Mouse (Mus musculus) cerebellum, adult 9-10 months (tissue): Measurements from ENCODE around the gene Gpr161.
A peak's percentile ranks its signal among the peaks of the same experiment; 100 is the strongest.
"Not testable (repeated sequence)": the region's sequence is repeated elsewhere in the genome, so short reads cannot be mapped to it uniquely, and the experiment has no call there.

Source experiments
- DNase-seq: peaks from one replicate; pipeline ENCODE4 v3.0.0; 2022

Gene Gpr161

DNA sequence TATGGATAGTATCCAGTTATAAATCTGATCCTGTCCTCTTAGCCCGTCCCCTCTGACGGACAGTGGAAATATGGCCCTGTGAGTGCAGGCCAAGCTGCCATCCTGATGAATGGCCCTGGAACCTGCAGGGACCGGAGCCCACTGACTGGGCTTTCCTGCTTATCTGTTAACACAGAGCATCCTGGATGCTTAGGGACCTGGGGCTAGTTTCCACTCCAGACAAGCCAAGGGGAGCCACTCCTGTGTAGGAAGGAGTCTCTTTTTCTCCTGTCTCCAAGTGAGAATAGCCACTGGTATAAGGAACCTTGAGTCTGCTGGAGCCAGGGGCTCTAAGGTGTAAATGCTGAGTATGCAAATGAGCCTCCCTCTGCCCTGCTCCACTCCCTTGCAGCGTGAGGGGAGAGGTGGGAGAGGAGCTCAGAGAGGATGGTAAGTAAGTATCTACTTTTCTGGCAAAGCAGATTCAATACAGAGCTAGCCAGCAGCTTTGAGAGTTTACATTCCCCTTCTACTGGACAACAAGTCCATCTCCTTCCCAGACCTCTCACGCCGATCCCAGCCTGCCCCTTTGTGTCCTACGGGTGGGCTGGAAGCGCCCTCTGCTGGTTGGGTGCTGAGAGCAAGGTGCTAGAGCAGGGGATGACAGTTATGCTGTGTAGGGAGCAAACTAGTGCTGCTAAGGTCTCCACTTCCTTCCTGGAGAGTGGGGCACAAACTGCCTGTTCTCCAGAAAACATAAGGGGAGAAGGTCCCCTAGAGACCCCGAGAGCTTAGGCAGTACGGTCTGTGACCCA, 24.7 kb downstream of the Gpr161 start:
- peak; percentile 63 for DNase-seq

DNA sequence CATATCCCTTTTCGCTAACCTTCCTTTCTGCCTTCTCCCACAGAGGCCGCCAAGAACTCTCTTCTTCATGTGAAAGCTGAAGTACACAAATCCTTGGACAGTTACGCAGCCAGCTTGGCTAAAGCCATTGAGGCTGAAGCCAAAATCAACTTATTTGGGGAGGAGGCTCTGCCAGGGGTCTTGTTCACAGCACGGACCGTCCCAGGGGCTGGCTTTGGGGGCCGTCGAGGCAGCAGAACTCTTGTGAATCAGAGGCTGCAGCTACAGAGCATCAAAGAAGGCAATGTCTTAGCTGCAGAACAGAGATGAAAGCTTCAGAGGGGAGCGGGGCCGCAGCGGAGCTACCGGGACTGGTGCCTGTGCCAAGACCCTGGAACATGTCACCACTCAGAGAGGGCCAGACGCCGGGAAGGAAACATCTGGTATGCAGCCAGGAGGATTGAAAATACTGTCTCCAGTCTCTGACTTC, 25.8 kb downstream of the Gpr161 start:
- no peak for DNase-seq

DNA sequence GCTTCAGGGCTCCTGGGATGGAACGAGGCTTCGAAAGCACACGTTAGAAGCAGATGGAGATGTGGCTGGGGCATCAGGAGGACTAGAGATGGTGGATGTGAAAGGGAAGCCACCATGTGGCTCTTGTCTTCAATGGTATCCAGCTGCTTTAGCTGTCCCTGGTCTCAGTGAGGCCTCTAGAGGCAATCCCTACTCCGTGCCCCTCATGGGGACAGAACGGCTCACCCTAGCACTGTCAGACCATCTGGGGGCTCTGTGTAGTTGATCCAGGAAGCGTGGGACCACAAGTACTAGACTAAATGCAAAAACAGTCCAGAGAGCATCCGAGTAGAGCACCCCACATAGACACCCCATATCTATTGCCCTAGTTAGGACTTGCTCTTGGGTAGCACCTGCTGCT, 26.3 kb downstream of the Gpr161 start:
- DNase-seq, result no peak

DNA sequence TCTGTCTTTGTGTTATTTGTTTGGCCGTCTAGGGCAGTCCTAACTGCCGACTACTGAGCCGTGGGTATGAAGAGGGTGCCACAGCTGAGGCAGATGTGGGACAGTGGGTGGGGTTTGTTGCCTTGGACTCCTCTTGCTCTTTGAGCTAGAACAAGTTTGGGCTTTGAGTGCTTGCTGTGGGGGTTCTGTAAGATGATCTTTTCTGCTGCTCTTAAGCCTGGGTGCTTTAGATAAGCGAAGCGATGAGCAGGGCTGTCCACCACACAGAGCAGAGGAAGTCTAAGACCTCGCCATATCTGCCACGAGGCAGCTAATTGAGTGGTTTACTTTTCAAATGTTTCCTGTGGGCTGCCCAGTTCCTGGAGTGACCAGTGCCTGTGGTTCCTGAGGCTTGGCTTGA, 27.3 kb downstream of the Gpr161 start:
- DNase-seq, result no peak

DNA sequence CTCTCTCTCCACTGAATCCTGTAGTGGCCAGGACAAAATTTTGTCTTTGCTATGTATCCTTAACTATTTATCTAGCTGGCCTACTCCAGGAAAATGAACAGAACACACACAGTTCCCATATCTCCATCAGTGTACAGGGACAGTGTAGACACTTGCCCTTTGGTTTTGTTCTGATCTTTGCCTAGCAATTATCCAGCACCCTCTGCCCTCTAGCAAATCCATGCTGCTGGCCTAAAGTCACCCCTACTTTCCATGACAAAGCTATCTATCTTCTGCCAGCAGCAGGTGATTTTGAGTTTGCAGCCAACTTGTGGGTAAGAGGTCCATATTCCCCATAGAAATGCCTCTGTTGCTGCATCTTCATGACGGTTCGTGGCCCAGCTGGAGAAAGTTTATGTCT, 31.8 kb downstream of the Gpr161 start:
- DNase-seq, result no peak

DNA sequence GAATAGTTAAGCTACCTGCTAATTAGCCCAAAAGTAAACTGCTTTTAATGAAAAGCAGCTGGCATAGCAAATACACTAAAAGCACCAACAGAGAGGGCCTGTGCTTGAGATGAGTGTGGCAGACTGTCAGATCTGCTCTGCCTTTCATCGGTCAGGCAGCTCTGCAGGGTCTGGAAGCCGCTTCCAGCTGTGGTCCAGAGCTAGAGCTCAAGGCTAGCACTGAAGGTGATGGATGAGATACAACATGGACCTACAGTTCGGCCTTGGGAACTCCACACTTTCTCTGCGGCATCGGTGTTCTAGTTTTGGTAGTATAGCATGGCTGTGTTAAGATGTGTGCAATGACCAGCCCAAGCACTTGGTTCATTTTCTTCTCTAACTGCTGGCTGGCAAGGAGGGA, 32.2 kb downstream of the Gpr161 start:
- DNase-seq, result no peak

DNA sequence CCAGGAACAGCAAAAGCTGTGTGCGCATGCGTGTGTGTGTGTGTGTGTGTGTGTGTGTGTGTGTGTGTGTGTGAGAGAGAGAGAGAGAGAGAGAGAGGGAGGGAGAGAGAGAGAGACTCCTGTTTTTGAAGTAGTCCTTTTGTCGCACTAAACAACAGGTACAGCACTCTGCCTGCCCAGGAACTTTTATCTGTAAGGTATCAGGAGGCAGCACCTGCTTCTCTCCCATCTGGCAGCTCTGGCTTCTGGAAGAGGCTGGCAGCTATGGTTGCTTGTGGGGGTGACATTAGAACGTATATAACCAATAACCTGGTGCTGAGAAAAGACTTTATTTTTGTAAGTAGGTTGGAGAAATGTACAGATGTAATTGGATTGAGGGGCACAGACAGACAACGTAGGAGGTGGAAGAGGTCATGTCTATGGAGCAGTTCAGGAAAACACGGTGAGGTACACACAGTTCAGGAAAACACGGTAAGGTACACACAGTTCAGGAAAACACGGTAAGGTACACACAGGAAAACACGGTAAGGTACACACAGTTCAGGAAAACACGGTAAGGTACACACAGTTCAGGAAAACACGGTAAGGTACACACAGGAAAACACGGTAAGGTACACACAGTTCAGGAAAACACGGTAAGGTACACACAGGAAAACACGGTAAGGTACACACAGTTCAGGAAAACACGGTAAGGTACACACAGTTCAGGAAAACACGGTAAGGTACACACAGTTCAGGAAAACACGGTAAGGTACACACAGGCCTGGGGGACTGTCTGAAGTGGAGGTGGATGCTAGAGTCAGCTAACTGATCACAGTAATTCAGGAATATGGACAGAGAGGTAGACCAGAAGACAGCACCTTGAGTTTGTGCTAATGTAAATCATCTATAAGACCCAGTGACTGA, 33.0 kb downstream of the Gpr161 start:
- not testable (repeated sequence) for DNase-seq

DNA sequence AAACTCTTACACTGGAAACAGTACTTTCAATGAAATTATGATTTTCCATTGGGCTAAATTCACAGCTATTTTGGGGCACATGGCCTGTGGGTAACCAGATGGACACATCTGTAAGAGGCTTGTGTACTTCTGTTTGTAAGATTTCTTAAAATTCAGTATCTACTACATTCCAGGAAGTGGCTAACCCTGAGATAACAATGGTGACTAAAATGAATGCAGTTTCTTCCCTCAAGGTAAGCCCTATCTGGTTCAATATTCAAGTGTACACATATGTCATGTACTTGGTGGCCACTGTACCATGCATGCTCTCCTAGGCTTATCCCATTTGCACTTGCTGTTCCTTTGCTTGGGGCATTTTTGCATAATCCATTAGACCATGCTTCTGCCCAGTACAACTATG, 35.3 kb downstream of the Gpr161 start:
- DNase-seq, result no peak

DNA sequence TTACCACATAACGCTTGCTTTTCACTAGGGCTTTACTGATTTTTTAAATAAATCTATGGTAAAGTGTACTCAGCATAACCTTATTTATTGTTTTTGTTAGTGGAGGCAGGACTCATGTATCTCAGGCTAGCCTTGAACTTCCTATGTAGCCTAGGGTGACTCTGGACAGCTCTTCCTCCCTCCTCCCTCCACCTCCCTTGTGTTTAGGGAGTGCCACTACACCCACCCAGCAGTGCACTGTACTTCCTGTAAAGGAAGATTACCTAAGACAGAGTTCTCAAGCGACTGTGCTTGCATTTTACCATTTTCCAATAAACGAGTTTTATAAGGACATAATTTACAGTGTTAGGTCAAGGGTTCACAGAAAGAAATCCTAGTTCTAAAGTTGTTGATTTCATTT, 37.2 kb downstream of the Gpr161 start:
- DNase-seq, result no peak

DNA sequence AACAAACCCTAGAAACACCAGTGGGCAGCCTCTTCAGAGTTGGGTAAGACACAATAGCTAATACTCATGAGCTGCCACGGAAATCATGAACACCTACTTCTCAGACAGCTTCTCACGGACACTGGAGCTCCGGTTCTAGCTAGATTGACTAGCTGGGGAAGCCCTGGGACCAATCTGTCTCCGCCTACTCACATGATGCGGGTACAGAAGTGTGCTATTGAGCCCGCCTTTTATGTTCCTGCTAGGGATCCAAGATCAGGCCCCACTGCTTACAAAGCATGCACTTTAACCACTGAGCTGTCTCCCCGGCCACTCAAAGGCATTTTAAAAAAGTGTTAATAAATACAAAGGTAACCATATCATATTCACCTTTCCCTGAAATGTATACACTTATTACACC, 46.5 kb downstream of the Gpr161 start:
- DNase-seq, result no peak

DNA sequence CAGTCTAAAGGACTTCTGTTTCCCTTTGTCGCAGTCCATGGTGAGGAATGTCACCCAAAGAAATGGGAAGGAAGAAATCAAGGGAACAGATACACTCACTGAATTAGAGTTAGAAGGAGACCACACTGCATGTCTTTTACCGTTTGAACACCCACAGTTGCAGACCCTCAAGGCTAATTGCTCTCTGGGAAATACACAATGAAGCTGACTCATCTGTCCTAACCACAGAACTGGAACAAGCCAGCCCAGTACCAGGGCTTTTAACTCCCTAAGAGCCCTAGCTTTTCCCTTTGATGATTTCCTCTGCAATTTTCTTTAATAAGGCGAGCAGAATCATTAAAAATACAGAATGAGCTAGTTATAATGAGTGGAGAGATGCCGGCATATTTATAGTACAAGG, 48.9 kb downstream of the Gpr161 start:
- no peak for DNase-seq

DNA sequence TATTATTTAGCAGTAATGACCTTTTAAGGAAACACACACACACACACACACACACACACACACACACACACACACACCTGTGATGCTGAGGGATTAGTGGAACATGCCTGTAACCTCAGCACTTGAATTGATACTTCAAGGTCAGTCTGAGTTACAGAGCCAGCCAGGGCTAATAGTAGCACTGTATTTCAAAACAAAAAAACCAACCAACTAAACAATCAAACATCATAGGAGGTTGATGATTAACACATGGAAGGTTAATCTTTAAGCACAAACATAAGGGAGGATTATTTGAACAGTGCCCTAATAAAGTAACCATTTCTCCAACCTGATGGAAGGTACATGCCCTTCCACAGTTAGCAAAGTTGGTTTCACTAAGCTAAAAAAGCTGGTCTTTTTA, 53.0 kb downstream of the Gpr161 start:
- DNase-seq, result no peak

DNA sequence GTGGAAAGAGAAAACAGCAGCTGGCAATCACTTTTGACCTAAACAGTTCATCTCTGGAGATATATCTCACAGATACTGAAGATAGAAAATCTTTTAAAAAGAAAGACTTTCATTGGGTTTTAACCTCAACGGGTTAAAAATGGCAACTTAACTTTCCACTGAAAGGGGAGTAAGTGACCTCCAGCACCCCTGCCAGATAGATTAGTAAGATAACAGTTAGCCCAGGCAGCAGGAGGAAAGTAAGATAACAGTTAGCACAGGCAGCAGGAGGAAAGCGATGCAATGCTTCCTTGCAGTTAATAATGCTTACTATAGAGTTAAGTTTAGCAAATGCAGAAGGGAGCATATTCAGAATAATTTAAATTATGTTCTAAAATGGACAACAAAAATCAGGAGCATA, 60.8 kb downstream of the Gpr161 start:
- DNase-seq, result no peak

DNA sequence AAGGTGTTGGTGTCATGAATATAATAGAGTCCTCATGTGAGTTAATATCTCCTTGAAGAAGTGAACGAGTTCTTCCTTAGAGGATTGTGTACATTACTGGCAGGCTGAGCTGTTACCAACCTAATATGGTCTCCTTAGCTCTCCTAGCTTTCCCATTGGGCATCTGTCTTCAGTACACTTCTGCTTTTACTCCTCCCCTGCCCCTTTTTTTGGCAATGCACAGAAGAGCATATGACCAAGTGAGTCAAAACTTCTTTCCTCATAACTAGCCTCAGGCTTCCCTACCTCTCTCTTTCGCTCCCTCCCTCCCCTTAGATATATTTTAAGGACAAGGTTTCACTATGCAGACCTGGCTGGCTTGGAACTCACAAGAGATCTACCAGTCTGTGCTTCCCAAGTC, 67.7 kb downstream of the Gpr161 start:
- DNase-seq, result no peak

DNA sequence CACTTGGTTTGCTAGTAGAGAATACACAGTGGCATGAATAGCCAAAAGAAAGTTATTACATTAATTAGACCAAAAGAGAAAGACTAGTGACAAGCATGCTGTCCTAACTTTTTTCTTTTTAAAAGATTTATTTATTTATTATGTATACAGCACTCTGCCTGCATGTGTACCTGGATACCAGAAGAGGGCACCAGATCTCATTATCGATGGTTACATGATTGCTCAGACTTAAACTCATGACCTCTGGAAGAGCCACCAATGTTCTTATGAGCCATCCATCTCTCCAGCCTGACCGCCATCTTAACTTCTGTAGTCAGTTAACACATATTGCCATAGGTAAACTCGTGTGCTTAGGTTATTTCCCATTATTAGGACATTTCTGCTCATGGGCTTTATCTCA, 69.5 kb downstream of the Gpr161 start:
- DNase-seq, result no peak

DNA sequence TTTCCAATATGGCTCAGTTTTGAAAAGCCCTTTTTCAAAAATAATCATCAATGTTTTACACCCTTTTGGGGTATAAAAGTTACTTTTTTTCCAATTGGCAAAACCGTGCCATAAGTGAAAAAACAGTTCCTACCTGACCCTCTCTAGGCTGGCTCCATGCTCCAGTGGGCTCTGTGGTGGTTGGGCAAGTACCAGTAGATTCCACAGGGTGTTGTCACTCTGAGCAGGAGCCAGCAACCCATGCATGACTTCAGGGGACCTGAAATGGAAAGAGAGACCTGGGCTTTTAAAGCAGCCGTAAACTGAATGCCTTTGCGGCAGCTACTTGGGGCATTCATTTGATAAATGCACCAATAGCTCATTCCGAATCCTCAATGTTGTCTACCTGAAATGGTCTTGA, 75.4 kb downstream of the Gpr161 start:
- no peak for DNase-seq

DNA sequence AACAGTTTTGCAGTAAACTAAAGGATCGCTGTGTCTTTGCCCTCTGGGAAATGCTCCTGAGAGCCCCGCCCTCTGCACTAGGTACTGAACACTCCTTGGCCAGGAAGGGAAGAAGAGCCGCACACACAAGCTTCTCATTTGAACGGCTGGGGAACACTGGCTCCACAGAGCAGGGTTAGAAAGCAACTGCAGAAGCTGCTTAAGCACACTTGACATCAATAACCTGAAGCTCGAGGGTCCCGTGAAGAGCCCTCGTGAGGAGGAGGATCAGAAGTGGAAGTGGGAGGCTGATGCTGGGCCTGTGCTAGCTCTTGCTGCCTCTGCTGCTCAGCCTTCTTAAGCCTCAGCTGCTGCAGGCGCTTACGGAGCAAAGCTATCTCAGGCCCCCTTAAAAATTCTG, 78.2 kb downstream of the Gpr161 start:
- DNase-seq, result no peak
